Mouse (Mus musculus): ENCODE results near the gene Dars. TPM values are rescaled to one million over a fixed set of nuclear protein-coding genes. Genes with fewer than 3 reads are reported as not detected.

The Dars gene
- polyA plus RNA-seq, 1 experiment: 63.2 TPM

DNA sequence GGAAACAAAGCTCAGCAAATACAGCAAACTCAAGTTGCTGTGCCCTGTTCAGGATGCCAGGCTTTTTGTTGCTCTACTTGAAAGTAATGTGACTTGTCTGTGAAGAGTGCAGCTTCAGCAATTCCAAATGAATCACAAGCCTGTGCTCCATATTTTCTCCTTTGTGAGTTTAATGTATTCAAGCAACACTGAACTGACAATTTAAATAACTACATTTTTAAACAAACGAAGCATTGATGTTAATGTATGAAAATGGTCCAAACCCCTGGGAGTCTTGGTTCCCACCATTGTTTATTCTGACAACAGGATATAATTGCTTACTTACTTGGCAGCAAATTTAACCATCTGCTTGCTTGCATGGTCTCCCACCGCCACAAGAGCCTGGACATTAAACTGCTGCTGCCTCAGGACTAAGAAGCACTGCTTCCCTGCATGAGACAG, 12.1 kb downstream of the Dars start:
- Histone ChIP-seq H3K4me3 (no peak overlapping the region), H3K27me3 (ENCODE audit: control insufficient read depth, insufficient read depth, insufficient read length) (no peaks in the 10 kb centered on the region), H3K4me2 (ENCODE audit: low read depth) (no peak overlapping the region), H3K79me2 (ENCODE audit: control insufficient read depth, insufficient read depth) (peaks cover 26% of the 10 kb centered on the region), H3ac (ENCODE audit: control insufficient read depth, insufficient read length) (no peak overlapping the region), H3K36me3 (ENCODE audit: control insufficient read depth, insufficient read depth) (peaks cover 46% of the 10 kb centered on the region)
- TF ChIP-seq USF1 (IDR thresholded peaks at IDR 0.05; ENCODE audit: low read depth) (no peak), E2F4 (IDR thresholded peaks at IDR 0.05; ENCODE audit: insufficient read depth) (no peak), MYOG (IDR thresholded peaks at IDR 0.05; ENCODE audit: control insufficient read depth in 1 of 3, insufficient read depth in 1 of 3, insufficient read length in 2 of 3, low read depth in 2 of 3) (no peak), MAX (IDR thresholded peaks at IDR 0.05; ENCODE audit: low read depth) (no peak), REST (IDR thresholded peaks at IDR 0.05; ENCODE audit: insufficient read depth, insufficient read length) (no peak), TCF3 (IDR thresholded peaks at IDR 0.05; ENCODE audit: insufficient read length, low read depth) (no peak), CEBPB (IDR thresholded peaks at IDR 0.05; ENCODE audit: insufficient read depth, poor library complexity, severe bottlenecking) (no peak), POLR2A (IDR thresholded peaks at IDR 0.05; ENCODE audit: insufficient read length, low read depth) (no peak), TCF12 (IDR thresholded peaks at IDR 0.05; ENCODE audit: insufficient read depth, poor library complexity, severe bottlenecking) (no peak), SRF (IDR thresholded peaks at IDR 0.05; ENCODE audit: control insufficient read depth, insufficient read length, low read depth) (no peak), MYOD1 (IDR thresholded peaks at IDR 0.05; ENCODE audit: control insufficient read depth in 1 of 3, insufficient read length in 2 of 3, low read depth in 2 of 3) (no peak), POLR2AphosphoS2 (IDR thresholded peaks at IDR 0.05; ENCODE audit: insufficient read length, low read depth) (no peak)

DNA sequence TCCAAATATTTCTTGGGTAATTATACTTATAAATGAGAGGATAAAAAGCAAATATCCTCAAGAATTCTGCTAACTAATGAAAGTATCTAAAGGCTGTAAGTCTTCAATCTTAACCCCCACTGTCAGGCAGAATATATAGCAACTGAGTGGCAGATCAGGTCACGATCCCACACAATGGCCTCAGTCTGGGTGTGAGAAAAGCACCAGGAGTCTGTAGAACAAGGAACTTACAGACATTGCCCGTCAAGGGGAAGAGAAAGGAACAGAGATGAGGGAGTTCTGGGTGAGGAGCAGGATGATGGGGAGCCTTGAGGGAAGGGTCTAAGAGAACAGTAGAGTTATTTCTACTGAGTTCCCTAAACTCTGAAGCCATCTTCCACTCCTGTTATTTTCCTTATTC, 16.2 kb downstream of the Dars start:
- H3K36me3 ChIP-seq (ENCODE audit: control insufficient read depth, insufficient read depth): peaks cover 51% of the 10 kb centered on the region
- no peak for TF ChIP-seq MAX (IDR thresholded peaks at IDR 0.05; ENCODE audit: low read depth)
- TF ChIP-seq SRF (IDR thresholded peaks at IDR 0.05; ENCODE audit: control insufficient read depth, insufficient read length, low read depth): no peak
- no peak for TF ChIP-seq USF1 (IDR thresholded peaks at IDR 0.05; ENCODE audit: low read depth)
- TF ChIP-seq REST (IDR thresholded peaks at IDR 0.05; ENCODE audit: insufficient read depth, insufficient read length): no peak
- no peak for TF ChIP-seq MYOD1 (IDR thresholded peaks at IDR 0.05; ENCODE audit: control insufficient read depth in 1 of 3, insufficient read length in 2 of 3, low read depth in 2 of 3)
- TF ChIP-seq TCF12 (IDR thresholded peaks at IDR 0.05; ENCODE audit: insufficient read depth, poor library complexity, severe bottlenecking): no peak
- no peak for TF ChIP-seq E2F4 (IDR thresholded peaks at IDR 0.05; ENCODE audit: insufficient read depth)
- TF ChIP-seq CEBPB (IDR thresholded peaks at IDR 0.05; ENCODE audit: insufficient read depth, poor library complexity, severe bottlenecking): no peak
- no peak for TF ChIP-seq TCF3 (IDR thresholded peaks at IDR 0.05; ENCODE audit: insufficient read length, low read depth)
- TF ChIP-seq POLR2AphosphoS2 (IDR thresholded peaks at IDR 0.05; ENCODE audit: insufficient read length, low read depth): no peak
- no peak for TF ChIP-seq MYOG (IDR thresholded peaks at IDR 0.05; ENCODE audit: control insufficient read depth in 1 of 3, insufficient read depth in 1 of 3, insufficient read length in 2 of 3, low read depth in 2 of 3)
- TF ChIP-seq POLR2A (IDR thresholded peaks at IDR 0.05; ENCODE audit: insufficient read length, low read depth): no peak
- H3ac ChIP-seq (ENCODE audit: control insufficient read depth, insufficient read length): no peak overlapping the region
- H3K27me3 ChIP-seq (ENCODE audit: control insufficient read depth, insufficient read depth, insufficient read length): no peaks in the 10 kb centered on the region
- no peak overlapping the region for H3K4me3 ChIP-seq
- H3K79me2 ChIP-seq (ENCODE audit: control insufficient read depth, insufficient read depth): peaks cover 4% of the 10 kb centered on the region
- H3K4me2 ChIP-seq (ENCODE audit: low read depth): no peak overlapping the region

DNA sequence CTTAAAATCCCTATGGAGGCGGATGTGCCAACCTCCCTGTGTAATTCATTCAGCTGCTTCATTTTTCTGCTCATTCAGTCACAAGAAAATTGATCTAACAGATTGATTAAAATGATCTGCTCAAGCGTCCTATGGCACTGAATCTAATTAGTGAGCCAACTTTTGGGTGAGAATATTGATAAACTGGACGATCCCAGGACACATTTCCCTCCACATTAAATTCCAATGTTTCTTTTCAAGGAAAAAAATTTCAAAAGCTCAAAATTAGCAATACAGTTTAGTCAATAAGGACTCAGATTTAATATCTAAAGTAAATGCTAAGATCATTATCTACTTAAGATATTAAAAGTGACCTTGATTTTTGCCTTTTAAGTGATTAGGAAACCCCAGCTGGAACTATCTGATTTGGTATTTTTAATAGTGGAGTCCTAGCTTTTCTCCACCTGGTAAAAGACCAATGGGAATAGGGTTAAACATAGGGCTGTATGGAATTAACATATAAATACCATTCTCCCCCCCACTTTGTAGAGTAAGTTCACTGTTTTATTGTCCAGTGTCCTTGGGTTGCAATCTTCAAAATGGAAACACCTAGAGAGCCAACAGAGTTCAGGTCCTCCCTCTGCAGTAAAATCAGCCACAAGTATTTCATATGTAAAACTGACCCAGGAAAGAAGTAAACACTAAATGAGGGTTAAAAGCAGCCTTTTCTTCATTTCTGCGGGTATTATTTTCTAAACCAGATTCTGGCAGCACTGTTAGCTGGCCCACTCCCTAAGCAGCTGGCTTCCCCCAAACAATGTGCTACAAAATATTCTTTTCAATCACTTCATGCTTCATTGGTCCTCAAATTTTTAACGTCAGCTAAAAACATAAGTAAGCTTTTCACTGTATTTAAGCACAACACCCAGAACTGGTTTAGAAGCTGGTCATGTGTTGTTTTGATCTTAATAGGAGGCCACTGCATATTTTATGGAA, 16.9 kb downstream of the Dars start:
- peaks cover 8% of the 10 kb centered on the region for H3K79me2 ChIP-seq (ENCODE audit: control insufficient read depth, insufficient read depth)
- TF ChIP-seq SRF (IDR thresholded peaks at IDR 0.05; ENCODE audit: control insufficient read depth, insufficient read length, low read depth) (no peak), MAX (IDR thresholded peaks at IDR 0.05; ENCODE audit: low read depth) (no peak)
- H3K27me3 ChIP-seq (ENCODE audit: control insufficient read depth, insufficient read depth, insufficient read length): no peaks in the 10 kb centered on the region
- H3K4me3 ChIP-seq: no peak overlapping the region
- H3ac ChIP-seq (ENCODE audit: control insufficient read depth, insufficient read length): no peak overlapping the region
- peak overlapping the region; percentile 71 for H3K4me2 ChIP-seq (ENCODE audit: low read depth)
- H3K36me3 ChIP-seq (ENCODE audit: control insufficient read depth, insufficient read depth): peaks cover 56% of the 10 kb centered on the region

DNA sequence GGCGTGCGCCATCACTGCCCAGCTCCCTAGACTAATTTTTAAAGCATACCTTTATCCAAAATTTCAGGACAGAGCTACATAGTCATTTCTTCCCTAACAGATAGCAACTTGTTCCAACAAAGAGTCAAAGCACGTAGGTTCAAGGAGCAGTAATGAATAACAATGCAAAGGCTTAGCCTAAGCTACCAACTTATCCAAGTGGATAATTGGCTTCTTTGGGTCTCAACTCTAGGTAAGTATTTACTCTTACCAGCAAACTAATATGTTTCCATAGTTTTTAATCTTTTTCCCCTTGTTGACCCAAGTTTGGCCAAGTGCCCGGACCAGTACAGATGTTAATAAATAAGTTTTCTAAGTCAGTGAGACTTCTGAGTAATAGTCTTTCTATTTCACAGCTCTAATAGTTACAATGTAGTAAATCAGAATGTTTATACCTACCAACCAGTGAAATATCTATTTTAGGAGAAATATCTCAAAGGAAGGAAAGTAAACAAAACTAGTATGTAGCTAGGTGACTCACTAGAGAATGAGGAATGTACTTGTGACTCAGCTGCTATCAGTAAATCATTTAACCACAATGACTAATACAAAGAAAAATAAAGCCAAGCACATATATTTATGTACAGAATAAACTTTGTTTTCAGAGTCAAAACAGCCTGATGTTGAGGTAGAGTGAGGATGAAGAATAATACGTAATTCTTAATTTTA, 18.3 kb downstream of the Dars start:
- peaks cover 48% of the 10 kb centered on the region for H3K36me3 ChIP-seq (ENCODE audit: control insufficient read depth, insufficient read depth)
- no peak overlapping the region for H3ac ChIP-seq (ENCODE audit: control insufficient read depth, insufficient read length)
- peak overlapping the region; percentile 71 for H3K4me2 ChIP-seq (ENCODE audit: low read depth)
- peaks cover 10% of the 10 kb centered on the region for H3K79me2 ChIP-seq (ENCODE audit: control insufficient read depth, insufficient read depth)
- TF ChIP-seq MYOD1 (IDR thresholded peaks at IDR 0.05; ENCODE audit: control insufficient read depth in 1 of 3, insufficient read length in 2 of 3, low read depth in 2 of 3): peak in 1 of 3 experiments; percentile 22
- no peak for TF ChIP-seq TCF3 (IDR thresholded peaks at IDR 0.05; ENCODE audit: insufficient read length, low read depth)
- TF ChIP-seq POLR2AphosphoS2 (IDR thresholded peaks at IDR 0.05; ENCODE audit: insufficient read length, low read depth): no peak
- no peaks in the 10 kb centered on the region for H3K27me3 ChIP-seq (ENCODE audit: control insufficient read depth, insufficient read depth, insufficient read length)
- no peak overlapping the region for H3K4me3 ChIP-seq

All from myocyte (in vitro differentiated cells).